Mouse (Mus musculus): ENCODE results near the gene Vsnl1.

The Vsnl1 gene

DNA sequence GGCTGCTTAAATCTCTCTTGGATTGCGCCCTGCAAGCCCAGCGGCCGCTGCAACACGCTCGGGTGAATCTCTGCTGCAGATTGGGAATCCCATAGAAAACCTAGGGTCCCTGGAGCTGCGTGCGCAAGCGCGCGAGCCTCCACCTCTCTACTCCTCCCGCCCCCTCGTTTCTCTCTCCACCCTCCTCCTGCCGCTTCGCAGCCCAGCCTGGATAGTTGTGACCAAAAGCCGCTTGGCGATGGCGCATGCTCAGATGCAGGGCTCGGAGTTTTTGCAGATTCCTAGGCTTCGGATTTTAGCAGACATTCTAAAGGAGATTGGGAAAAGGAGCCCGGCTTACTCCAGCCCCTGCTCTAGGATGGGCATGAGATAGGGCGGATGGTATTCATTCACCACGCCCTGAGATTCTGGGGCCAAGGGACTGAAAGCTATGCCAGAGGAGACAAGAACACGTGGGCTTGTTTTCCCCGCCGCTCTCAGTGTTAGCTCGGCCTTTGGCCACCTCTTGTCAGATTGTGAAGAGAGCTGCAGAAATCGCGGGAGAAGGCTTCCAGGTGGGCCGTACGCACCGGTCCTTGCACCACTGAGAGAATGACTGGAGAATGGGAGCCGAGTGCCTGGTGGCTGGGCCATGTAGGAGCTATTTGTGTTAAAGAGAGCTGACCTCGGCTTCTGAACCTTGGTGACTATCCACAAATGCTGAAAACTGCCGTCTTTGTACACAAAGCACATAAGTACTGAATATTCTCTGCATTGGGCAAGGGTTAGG, at the start of gene Vsnl1:
Gene Vsnl1 (minus strand): TSS at position 117 of the 769 bp plus-strand sequence.
- no peak for TF ChIP-seq GATA4 (IDR thresholded peaks at IDR 0.05; ENCODE audit: insufficient replicate concordance, low read length)

DNA sequence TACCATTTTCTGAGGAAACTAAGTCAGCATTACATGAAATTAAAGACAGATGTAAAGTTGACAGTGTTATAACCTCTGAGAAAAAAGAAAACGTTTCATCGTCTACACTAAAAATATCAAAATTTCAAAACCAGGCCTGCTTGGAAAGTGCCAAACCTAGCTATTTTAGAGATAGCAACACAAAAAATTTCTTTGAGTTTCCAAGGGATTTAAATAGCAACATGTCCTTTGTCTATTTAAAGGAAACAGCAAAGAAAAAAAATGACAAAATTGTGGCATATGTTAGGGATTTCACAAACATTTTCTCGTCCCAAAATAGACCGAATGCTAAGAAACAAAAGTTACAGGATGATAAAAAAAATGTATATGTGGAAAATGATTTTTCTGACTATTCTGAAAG, 20.2 kb upstream of the Vsnl1 start:
- TF ChIP-seq GATA4 (IDR thresholded peaks at IDR 0.05; ENCODE audit: insufficient replicate concordance, low read length) = no peak

DNA sequence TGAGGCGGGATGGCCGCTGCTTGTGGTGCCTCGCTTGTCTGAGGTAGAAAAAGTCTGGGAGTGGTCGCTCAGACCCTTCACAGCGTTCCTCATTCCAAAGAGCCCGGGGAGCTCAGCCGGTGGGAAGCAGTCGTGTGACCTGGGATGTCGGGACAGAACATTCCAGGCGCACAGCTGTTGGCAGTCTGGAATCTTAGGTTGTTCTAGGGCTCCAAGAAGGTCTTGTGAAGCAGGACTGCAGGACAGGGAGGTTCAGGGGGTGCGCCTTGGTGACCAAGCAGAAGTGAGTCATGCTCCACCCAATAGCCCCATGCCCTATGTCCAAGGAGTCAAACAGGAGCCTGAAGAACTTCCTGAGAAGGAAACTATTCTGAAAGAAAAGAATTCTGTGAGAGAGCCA, 19.8 kb upstream of the Vsnl1 start:
- no peak for TF ChIP-seq GATA4 (IDR thresholded peaks at IDR 0.05; ENCODE audit: insufficient replicate concordance, low read length)

DNA sequence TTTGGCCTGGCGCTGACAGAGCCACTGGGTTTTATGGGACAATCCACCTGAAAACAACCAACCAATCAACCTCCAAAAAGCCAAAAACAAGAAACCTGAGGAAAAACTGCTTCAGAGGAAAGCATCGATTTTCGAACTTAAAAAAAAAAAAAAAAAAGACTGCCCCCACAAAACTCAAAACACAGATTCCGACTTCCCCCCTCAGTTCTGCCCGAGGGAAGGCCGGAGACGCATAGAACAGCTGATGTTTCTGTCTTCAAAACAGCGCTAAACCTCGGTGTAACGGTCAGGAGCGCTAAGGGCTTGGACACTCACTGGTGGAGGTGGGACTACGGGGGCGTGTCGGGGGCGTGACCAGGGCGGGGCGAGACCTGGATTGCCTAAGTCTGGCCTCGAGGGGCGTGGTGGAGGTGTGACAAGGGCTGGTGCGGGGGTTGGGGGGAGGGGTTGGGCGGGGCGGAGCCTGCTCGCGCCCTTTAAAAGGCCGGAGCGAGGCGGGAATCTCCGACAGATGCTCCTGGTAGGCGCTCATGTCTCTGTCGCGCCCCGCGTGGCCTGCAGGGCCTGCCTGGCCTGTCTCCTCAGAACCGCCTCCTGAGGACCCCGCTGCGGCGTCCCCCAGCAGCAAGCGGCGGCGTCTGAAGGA, 19.3 kb upstream of the Vsnl1 start, which contains the start of gene Rad51ap2:
Gene Rad51ap2 (plus strand): TSS at position 531 of the 646 bp plus-strand sequence.
- no peak for TF ChIP-seq GATA4 (IDR thresholded peaks at IDR 0.05; ENCODE audit: insufficient replicate concordance, low read length)

DNA sequence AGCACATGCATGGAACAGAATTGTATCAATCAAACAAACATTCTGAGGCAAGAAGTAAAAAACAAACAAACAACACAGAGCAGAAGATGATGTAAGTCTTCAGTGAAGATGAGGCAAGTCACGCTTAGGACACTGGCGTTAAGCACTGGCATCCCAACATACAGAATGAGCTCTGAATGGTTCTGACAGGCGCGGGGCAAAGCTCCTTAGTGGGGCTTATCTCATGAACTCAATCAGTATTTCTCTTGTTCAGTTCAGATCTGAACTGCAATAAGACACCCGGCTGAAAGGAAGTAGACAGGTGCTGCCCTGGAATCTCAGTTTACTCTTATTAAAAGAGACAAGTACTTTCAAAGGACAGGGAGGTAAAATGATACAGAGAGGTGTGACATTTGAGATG, 17.7 kb upstream of the Vsnl1 start:
- TF ChIP-seq GATA4 (IDR thresholded peaks at IDR 0.05; ENCODE audit: insufficient replicate concordance, low read length) = no peak

DNA sequence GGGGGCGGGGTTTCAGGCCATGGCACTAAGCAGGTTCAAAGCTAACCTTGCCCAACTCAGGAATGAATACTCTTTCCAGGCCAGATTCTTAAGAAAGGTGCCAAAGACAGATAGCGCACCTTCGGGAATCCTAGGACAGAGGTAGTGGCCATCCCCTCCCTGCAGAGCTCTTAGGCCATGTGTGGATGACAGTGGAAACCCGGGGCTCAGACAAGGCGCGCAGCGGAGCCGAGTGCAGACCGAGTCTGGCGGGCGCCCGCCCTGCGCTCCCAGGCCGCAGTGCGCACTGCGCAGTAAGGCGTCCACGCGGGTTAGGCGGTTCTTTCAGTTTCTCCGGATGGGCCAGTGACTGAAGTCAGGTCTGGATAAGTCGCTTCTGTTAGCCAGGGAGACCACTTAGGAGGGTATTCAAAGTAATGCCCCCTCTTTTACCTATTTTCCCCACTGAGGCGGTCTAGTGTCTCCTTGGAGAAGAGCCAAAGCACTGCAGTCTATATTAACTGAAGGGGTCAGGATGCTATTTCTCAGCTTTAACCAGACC, 1.6 kb upstream of the Vsnl1 start:
- no peak for TF ChIP-seq GATA4 (IDR thresholded peaks at IDR 0.05; ENCODE audit: insufficient replicate concordance, low read length)

DNA sequence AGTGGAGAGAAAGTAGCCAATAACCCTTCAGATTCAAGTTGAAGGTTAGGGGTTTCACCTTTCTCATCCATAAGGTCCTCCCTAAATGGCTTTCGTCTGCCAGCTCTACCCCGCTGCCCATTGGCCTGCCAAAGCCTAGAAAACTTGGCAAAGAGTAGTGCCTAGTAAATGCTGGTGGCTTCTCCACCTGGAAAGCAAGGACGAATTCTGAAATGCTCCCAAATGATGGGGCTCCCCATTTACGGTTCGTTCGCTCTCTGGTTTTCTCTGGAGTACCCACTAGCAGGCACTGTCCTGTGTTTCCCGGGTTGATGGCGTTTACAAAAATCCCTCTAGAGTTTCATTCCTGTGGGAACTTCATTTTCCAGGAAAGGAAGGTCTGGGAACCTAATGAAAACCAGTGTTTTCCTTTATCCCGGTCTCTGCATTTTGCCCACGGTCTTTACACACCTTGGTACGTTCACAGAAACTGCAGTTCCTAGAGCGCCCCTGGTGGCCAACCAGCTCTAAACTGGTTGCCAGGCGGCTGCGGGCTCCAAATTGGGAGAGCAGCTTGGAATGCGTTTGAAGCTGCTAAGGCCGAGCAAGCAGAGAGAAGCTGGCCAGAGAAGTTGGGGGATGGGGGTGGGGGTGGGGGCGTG, 973 bp upstream of the Vsnl1 start:
- TF ChIP-seq GATA4 (IDR thresholded peaks at IDR 0.05; ENCODE audit: insufficient replicate concordance, low read length) = no peak

DNA sequence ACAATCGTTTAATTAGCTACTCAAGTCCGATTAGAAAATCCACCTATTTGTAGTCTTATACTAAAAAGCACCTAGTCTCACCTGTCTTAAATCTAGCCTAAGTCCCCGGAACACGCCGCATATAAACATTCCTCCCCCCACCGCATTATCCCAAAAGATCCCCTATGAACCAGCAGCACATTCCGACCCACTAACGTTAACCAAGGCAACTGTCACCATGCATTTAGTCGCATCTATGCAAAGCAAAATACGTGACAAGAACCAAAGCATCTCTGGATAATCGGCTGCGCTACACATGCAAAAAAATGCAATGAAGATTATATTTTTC, 426 bp downstream of the Vsnl1 start:
- no peak for TF ChIP-seq GATA4 (IDR thresholded peaks at IDR 0.05; ENCODE audit: insufficient replicate concordance, low read length)

DNA sequence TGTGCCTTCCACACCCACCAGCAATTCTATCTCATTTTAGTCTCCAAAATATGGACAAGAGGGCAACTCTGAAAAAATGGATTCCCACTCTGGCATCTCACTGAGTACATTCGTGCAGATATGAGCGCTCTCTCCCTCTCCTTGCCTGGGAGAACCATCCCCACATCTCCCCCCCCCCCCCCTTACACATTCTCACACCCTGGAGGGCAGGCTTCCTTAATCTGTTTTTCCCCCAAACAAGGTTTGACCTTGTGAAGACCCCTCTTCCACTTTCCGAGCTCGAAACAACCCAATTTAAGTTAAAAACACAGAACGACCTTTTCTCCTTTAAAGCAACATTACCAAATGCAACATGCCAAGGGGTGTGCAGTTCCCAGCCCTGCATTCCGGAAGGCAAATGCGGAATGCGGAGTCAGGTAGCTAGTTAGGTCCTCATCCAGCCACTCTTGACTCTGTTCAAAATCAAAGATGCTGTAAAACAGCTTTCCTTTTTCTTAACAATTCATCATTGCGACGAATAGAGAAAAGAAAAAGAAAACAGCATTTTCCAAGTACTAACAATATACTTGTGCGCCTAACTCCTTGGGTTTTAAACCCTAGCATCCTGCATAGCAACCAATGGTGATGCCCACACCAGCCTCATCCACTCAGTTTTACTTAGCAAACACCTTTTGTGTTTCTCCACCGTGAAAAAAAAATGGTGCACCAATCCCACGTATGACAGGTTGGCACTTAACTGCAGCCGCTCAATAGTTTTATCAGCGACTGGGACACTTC, 979 bp downstream of the Vsnl1 start:
- TF ChIP-seq GATA4 (IDR thresholded peaks at IDR 0.05; ENCODE audit: insufficient replicate concordance, low read length) = no peak

DNA sequence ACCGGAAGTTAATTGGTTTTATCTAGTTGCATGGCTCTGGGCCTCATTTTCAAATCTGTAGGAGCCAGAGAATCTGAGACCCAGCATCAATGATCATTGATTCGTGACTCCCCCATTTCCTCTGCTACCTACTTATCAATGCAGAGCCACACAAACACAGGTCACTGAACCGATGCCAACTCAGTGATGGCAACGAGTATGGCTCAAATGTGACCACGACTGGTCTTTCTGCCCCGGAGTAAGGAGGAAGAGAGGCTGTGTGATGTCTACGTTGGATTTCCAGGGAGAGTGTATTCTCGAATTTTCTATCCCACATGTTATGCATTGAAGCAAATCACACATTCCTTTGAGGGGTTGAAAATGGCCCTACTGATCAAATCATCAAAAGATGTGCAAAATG, 2.0 kb downstream of the Vsnl1 start:
- TF ChIP-seq GATA4 (IDR thresholded peaks at IDR 0.05; ENCODE audit: insufficient replicate concordance, low read length) = no peak

DNA sequence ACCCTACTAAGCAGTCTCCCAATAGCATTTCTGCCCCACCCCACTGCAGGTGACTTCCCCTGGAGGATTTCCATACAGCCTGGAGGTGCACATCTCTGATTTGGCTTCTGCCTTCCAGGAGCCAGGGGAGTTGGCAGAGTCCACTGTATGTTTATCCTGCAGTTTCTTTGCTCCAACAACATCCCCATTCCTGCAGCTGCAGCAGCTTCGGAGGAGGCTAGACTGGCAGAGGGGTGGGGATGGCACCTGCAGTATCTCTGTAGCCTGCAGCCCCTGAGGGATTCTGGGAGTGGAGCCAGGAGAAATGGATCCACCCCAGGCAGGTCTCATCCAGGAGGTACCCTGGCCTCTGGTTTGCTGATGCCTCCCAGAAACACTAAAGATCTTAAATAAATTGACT, 2.7 kb downstream of the Vsnl1 start:
- no peak for TF ChIP-seq GATA4 (IDR thresholded peaks at IDR 0.05; ENCODE audit: insufficient replicate concordance, low read length)

DNA sequence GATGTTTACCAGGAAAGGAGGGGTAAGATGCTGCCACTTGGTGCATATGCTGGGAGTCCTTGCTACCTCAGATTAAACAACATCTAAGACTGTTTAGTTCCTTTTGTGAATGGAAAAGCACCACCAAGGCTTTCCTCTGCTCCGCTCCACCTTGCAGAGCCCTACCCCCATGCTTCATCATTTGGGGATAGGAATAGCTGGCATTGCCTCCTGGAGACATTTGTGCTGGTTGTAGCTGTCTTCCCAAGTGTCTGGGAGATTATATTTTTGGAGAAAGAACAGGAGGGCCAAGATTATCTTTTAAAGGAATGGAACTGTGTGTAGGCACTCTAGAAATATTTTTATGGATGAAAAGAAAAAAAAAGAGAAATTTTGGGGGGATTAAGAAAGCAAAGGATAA, 3.3 kb downstream of the Vsnl1 start:
- TF ChIP-seq GATA4 (IDR thresholded peaks at IDR 0.05; ENCODE audit: insufficient replicate concordance, low read length) = no peak

DNA sequence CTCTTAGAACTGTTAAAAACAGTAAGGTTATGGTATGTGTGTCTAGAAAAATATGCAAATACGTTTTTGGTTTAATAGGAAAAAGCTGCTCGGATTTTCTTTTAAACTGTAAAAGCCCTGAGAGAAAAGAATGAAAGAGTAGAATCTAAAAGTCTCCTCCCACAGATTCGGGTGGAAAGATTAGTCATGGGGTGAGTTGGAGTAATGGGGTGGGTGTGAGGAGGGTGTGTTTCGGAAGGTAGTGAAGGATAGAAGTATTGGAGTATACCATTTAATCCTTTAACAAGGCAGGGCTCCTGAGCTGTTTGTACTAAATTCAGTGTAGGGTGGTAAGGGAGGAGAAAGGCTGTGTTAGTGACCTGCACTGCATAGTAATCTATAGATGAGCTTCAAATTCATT, 9.0 kb downstream of the Vsnl1 start:
- no peak for TF ChIP-seq GATA4 (IDR thresholded peaks at IDR 0.05; ENCODE audit: insufficient replicate concordance, low read length)

DNA sequence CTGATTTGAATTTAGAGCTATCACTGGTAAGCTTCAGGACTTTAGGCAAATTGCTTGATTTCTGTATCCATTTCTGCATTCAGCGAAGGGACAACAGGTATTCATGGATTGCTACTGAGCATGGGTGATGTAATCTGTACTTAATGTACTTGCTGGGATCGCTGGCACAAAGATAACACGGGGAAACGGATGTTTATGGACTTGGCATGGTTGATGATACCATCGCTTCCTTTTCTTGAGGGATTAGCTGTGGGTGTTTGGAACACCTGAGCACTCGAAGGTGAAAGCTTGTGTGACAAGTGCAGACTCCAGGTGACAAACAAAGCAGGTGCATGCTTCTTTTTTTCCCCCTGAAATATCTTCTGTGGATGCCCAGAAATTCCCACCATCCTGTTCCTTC, 18.3 kb downstream of the Vsnl1 start:
- no peak for TF ChIP-seq GATA4 (IDR thresholded peaks at IDR 0.05; ENCODE audit: insufficient replicate concordance, low read length)

DNA sequence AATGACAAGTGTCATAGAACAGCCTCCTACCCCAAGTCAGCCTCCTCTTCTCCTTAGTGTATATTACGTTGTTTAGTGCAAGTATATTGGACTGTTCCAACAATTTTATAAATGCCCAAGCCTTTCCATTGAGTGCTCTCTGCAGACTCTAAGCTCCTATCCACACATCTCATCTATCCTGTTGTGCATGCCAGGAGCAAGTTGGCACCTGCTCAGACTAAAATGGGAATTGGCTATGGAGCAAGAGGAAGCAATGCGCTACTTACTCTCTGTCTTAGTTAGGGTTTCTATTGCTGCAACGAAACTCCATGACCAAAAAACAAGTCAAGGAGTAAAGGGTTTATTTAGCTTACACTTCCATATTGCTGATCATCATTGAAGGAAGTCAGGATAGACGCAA, 28.7 kb downstream of the Vsnl1 start:
- TF ChIP-seq GATA4 (IDR thresholded peaks at IDR 0.05; ENCODE audit: insufficient replicate concordance, low read length) = no peak

All from liver, adult (tissue).